Mouse (Mus musculus): ENCODE measurements around the gene Dennd4c.

The Dennd4c gene

GRCm38 (mm10) chr4:86748336-86749291 lies at the start of gene Dennd4c:
Dennd4c (plus strand) TSS chr4:86748555.
- DNase-seq (ENCODE audit: low read depth, low spot score): peak; percentile 96

- DNase-seq (ENCODE audit: low read depth, low spot score): no peak
Observed at GRCm38 (mm10) chr4:86699161-86699865, 49.0 kb upstream of the Dennd4c start.

- peak; percentile 18 for DNase-seq (ENCODE audit: low read depth, low spot score)
Observed at GRCm38 (mm10) chr4:86708801-86709200, 39.6 kb upstream of the Dennd4c start.

GRCm38 (mm10) chr4:86710034-86710650 lies 38.2 kb upstream of the Dennd4c start:
- peak; percentile 27 for DNase-seq (ENCODE audit: low read depth, low spot score)

GRCm38 (mm10) chr4:86710666-86711215 lies 37.6 kb upstream of the Dennd4c start:
- DNase-seq (ENCODE audit: low read depth, low spot score): peak; percentile 22

GRCm38 (mm10) chr4:86712751-86713195 lies 35.6 kb upstream of the Dennd4c start:
- no peak for DNase-seq (ENCODE audit: low read depth, low spot score)

GRCm38 (mm10) chr4:86713518-86713917 lies 34.8 kb upstream of the Dennd4c start:
- no peak for DNase-seq (ENCODE audit: low read depth, low spot score)

GRCm38 (mm10) chr4:86715341-86715740 lies 33.0 kb upstream of the Dennd4c start:
- DNase-seq (ENCODE audit: low read depth, low spot score): no peak

- no peak for DNase-seq (ENCODE audit: low read depth, low spot score)
Observed at GRCm38 (mm10) chr4:86717176-86717575, 31.2 kb upstream of the Dennd4c start.

- no peak for DNase-seq (ENCODE audit: low read depth, low spot score)
Observed at GRCm38 (mm10) chr4:86718878-86719577, 29.3 kb upstream of the Dennd4c start.

- no peak for DNase-seq (ENCODE audit: low read depth, low spot score)
Observed at GRCm38 (mm10) chr4:86721856-86722358, 26.4 kb upstream of the Dennd4c start.

GRCm38 (mm10) chr4:86725175-86725574 lies 23.2 kb upstream of the Dennd4c start:
- DNase-seq (ENCODE audit: low read depth, low spot score): no peak

GRCm38 (mm10) chr4:86726141-86726540 lies 22.2 kb upstream of the Dennd4c start:
- DNase-seq (ENCODE audit: low read depth, low spot score): peak; percentile 64

- DNase-seq (ENCODE audit: low read depth, low spot score): no peak
Observed at GRCm38 (mm10) chr4:86729829-86730228, 18.5 kb upstream of the Dennd4c start.

- peak; percentile 66 for DNase-seq (ENCODE audit: low read depth, low spot score)
Observed at GRCm38 (mm10) chr4:86734088-86734841, 14.1 kb upstream of the Dennd4c start.

- no peak for DNase-seq (ENCODE audit: low read depth, low spot score)
Observed at GRCm38 (mm10) chr4:86739308-86739993, 8.9 kb upstream of the Dennd4c start.

GRCm38 (mm10) chr4:86749361-86749841 lies 1.0 kb downstream of the Dennd4c start:
- peak; percentile 28 for DNase-seq (ENCODE audit: low read depth, low spot score)

- DNase-seq (ENCODE audit: low read depth, low spot score): no peak
Observed at GRCm38 (mm10) chr4:86750346-86750945, 2.1 kb downstream of the Dennd4c start.

- DNase-seq (ENCODE audit: low read depth, low spot score): peak; percentile 38
Observed at GRCm38 (mm10) chr4:86764307-86764706, 16.0 kb downstream of the Dennd4c start.
